Mouse (Mus musculus) lung, embryonic 15.5 days (tissue): Measurements from ENCODE around the gene Cabin1. TPM values are rescaled to one million over a fixed set of nuclear protein-coding genes. Genes with fewer than 3 reads are reported as not detected.
A peak's percentile ranks its signal among the peaks of the same experiment; 100 is the strongest.

Experiments
- ATAC-seq: fragments of 200-750 bp; cut with Nextera tagmentation; 2 replicates; pipeline ENCODE4 v1.8.0; 2017; ENCODE audit warnings: moderate number of reproducible peaks, borderline replicate concordance; ENCODE audit not compliant: low FRiP score, low TSS enrichment; ENCODE audit errors: extremely low read depth
- H3K27ac ChIP-seq: fragments of 300-500 bp; sonication (generic); 2 replicates; pipeline ENCODE4 v1.5.1; 2015; ENCODE audit warnings: moderate library complexity, mild to moderate bottlenecking, inconsistent platforms
- H3K27me3 ChIP-seq: fragments of 300-500 bp; sonication (generic); 2 replicates; pipeline ENCODE4 v1.6.1; 2015; ENCODE audit warnings: inconsistent platforms
- H3K36me3 ChIP-seq: fragments of 300-500 bp; sonication (generic); 2 replicates; pipeline ENCODE4 v1.6.1; 2015; ENCODE audit warnings: inconsistent platforms
- H3K4me1 ChIP-seq: fragments of 300-500 bp; sonication (generic); 2 replicates; pipeline ENCODE4 v1.6.1; 2015; ENCODE audit warnings: inconsistent platforms
- H3K4me2 ChIP-seq: fragments of 300-500 bp; sonication (generic); 2 replicates; pipeline ENCODE4 v1.6.1; 2015; ENCODE audit warnings: inconsistent platforms, mild to moderate bottlenecking, moderate library complexity
- H3K4me3 ChIP-seq: fragments of 300-500 bp; sonication (generic); 2 replicates; pipeline ENCODE4 v1.5.1; 2015; ENCODE audit warnings: mild to moderate bottlenecking, inconsistent platforms
- H3K9ac ChIP-seq: fragments of 300-500 bp; sonication (generic); 2 replicates; pipeline ENCODE4 v1.6.1; 2015; ENCODE audit warnings: inconsistent platforms
- H3K9me3 ChIP-seq: fragments of 300-500 bp; sonication (generic); 2 replicates; pipeline ENCODE4 v1.6.1; 2016; ENCODE audit warnings: inconsistent platforms
- WGBS: fragments of 180-500 bp; shearing (Covaris S2); methylation state at CpG from one replicate; pipeline ENCODE4 v1.1.7; 2015; 5-methylcytosine and 5-hydroxymethylcytosine counted together
- polyA plus RNA-seq: library from polyadenylated mRNA; unstranded; fragments of >200 nt; fragmentation: Nextera tagmentation; extraction: Ambion mirVana; gene quantifications from 2 replicates; pipeline ENCODE4 v1.2.1, GENCODE M21; 2015

Gene Cabin1
- polyA plus RNA-seq, 1 experiment from 2014 or later = 38.7 TPM

GRCm38 (mm10) chr10:75626991-75627390 lies 137.2 kb downstream of the Cabin1 start:
- peak; percentile 87 for ATAC-seq
- 53% methylated on average over 3 of the region's 3 CpGs for WGBS

GRCm38 (mm10) chr10:75625920-75626319 lies 138.2 kb downstream of the Cabin1 start:
- no peak for ATAC-seq
- Histone ChIP-seq H3K36me3 (no peaks in the 10 kb centered on the region), H3K4me2 (no peak overlapping the region), H3K9ac (no peak overlapping the region), H3K4me3 (no peak overlapping the region), H3K27me3 (no peaks in the 10 kb centered on the region), H3K9me3 (no peaks in the 10 kb centered on the region), H3K4me1 (peaks cover 12% of the 10 kb centered on the region), H3K27ac (no peak overlapping the region)
- 32% methylated on average over 6 of the region's 6 CpGs for WGBS

More at GRCm38 (mm10) chr10:75626991-75627390, 137.2 kb downstream of the Cabin1 start:
- H3K27me3 ChIP-seq = no peaks in the 10 kb centered on the region
- H3K9ac ChIP-seq = no peak overlapping the region
- no peak overlapping the region for H3K4me2 ChIP-seq
- no peaks in the 10 kb centered on the region for H3K9me3 ChIP-seq
- peaks cover 12% of the 10 kb centered on the region for H3K4me1 ChIP-seq
- H3K36me3 ChIP-seq = no peaks in the 10 kb centered on the region
- H3K27ac ChIP-seq = peak overlapping the region; percentile 29
- no peak overlapping the region for H3K4me3 ChIP-seq

- no peak for ATAC-seq
- Histone ChIP-seq H3K4me1 (peaks cover 2% of the 10 kb centered on the region), H3K4me2 (no peak overlapping the region), H3K4me3 (no peak overlapping the region), H3K27me3 (no peaks in the 10 kb centered on the region), H3K27ac (no peak overlapping the region), H3K9me3 (no peaks in the 10 kb centered on the region), H3K36me3 (no peaks in the 10 kb centered on the region), H3K9ac (no peak overlapping the region)
- WGBS = 40% methylated on average over 3 of the region's 3 CpGs
Observed at GRCm38 (mm10) chr10:75620818-75621217, 143.3 kb downstream of the Cabin1 start.

- H3K27me3 ChIP-seq = no peaks in the 10 kb centered on the region
- H3K4me3 ChIP-seq = no peak overlapping the region
- no peak for ATAC-seq
- 84% methylated on average over 4 of the region's 4 CpGs for WGBS
- no peaks in the 10 kb centered on the region for H3K4me1 ChIP-seq
- H3K9ac ChIP-seq = no peak overlapping the region
- H3K27ac ChIP-seq = no peak overlapping the region
- no peaks in the 10 kb centered on the region for H3K9me3 ChIP-seq
- H3K4me2 ChIP-seq = no peak overlapping the region
- no peaks in the 10 kb centered on the region for H3K36me3 ChIP-seq
Observed at GRCm38 (mm10) chr10:75616044-75616443, 148.1 kb downstream of the Cabin1 start.

- Histone ChIP-seq H3K4me3 (no peak overlapping the region), H3K4me2 (no peak overlapping the region), H3K9ac (no peak overlapping the region), H3K36me3 (no peaks in the 10 kb centered on the region), H3K27ac (no peak overlapping the region), H3K9me3 (no peaks in the 10 kb centered on the region), H3K4me1 (no peaks in the 10 kb centered on the region), H3K27me3 (no peaks in the 10 kb centered on the region)
- no peak for ATAC-seq
- 39% methylated on average over 7 of the region's 7 CpGs for WGBS
Observed at GRCm38 (mm10) chr10:75610486-75610885, 153.7 kb downstream of the Cabin1 start.

GRCm38 (mm10) chr10:75608975-75609374 lies 155.2 kb downstream of the Cabin1 start:
- no peaks in the 10 kb centered on the region for H3K9me3 ChIP-seq
- H3K27ac ChIP-seq = no peak overlapping the region
- H3K9ac ChIP-seq = no peak overlapping the region
- no peak overlapping the region for H3K4me3 ChIP-seq
- H3K4me2 ChIP-seq = no peak overlapping the region
- no peaks in the 10 kb centered on the region for H3K27me3 ChIP-seq
- ATAC-seq = no peak
- H3K36me3 ChIP-seq = no peaks in the 10 kb centered on the region
- 86% methylated on average over 11 of the region's 11 CpGs for WGBS
- H3K4me1 ChIP-seq = no peaks in the 10 kb centered on the region

- no peak overlapping the region for H3K9ac ChIP-seq
- 75% methylated on average over 4 of the region's 4 CpGs for WGBS
- no peak overlapping the region for H3K4me3 ChIP-seq
- H3K27ac ChIP-seq = no peak overlapping the region
- no peaks in the 10 kb centered on the region for H3K36me3 ChIP-seq
- no peaks in the 10 kb centered on the region for H3K9me3 ChIP-seq
- no peaks in the 10 kb centered on the region for H3K4me1 ChIP-seq
- H3K27me3 ChIP-seq = no peaks in the 10 kb centered on the region
- H3K4me2 ChIP-seq = no peak overlapping the region
- no peak for ATAC-seq
Observed at GRCm38 (mm10) chr10:75607253-75607652, 156.9 kb downstream of the Cabin1 start.

- no peak overlapping the region for H3K4me2 ChIP-seq
- WGBS = 35% methylated on average over 11 of the region's 11 CpGs
- ATAC-seq = no peak
Observed at GRCm38 (mm10) chr10:75605162-75605846, 158.8 kb downstream of the Cabin1 start.

GRCm38 (mm10) chr10:75600189-75600730 lies 163.9 kb downstream of the Cabin1 start:
- H3K4me1 ChIP-seq = peaks cover 6% of the 10 kb centered on the region
- peaks cover 3% of the 10 kb centered on the region; the same call in 1 of the 2 replicates for H3K9me3 ChIP-seq
- no peaks in the 10 kb centered on the region for H3K27me3 ChIP-seq
- ATAC-seq = no peak
- WGBS = 81% methylated on average over 7 of the region's 7 CpGs
- no peaks in the 10 kb centered on the region for H3K36me3 ChIP-seq
- no peak overlapping the region for H3K27ac ChIP-seq
- no peak overlapping the region for H3K4me3 ChIP-seq
- no peak overlapping the region for H3K4me2 ChIP-seq
- no peak overlapping the region for H3K9ac ChIP-seq

More at GRCm38 (mm10) chr10:75605162-75605846, 158.8 kb downstream of the Cabin1 start:
- Histone ChIP-seq H3K9me3 (no peaks in the 10 kb centered on the region), H3K27me3 (no peaks in the 10 kb centered on the region), H3K9ac (no peak overlapping the region), H3K4me3 (no peak overlapping the region), H3K36me3 (no peaks in the 10 kb centered on the region), H3K4me1 (no peaks in the 10 kb centered on the region), H3K27ac (no peak overlapping the region)

Other genes starting within 250 kb of the Cabin1 start
- 142 and 158 TPM in 2 replicates for gene Snrpd3, start 246.8 kb downstream of the Cabin1 start, polyA plus RNA-seq
- 23.6 and 24.5 TPM in 2 replicates for gene Gucd1, start 246.4 kb downstream of the Cabin1 start, polyA plus RNA-seq
- gene Lrrc75b, start 204.0 kb downstream of the Cabin1 start, polyA plus RNA-seq = 0.72 and 1.1 TPM in 2 replicates
- 1.2 and 2.0 TPM in 2 replicates for gene Ggt1, start 202.7 kb downstream of the Cabin1 start, polyA plus RNA-seq
- gene Ggt5, start 175.0 kb downstream of the Cabin1 start, polyA plus RNA-seq = 1.3 and 2.9 TPM in 2 replicates
- gene Susd2, start 120.3 kb downstream of the Cabin1 start, polyA plus RNA-seq = 6.2 and 8.6 TPM in 2 replicates
- gene Ddt, start 9.1 kb upstream of the Cabin1 start, polyA plus RNA-seq = 62.2 and 79.4 TPM in 2 replicates
- gene Gm20441, start 16.6 kb upstream of the Cabin1 start, polyA plus RNA-seq = not detected in 2 replicates
- 27.7 and 27.8 TPM in 2 replicates for gene Gstt3, start 17.1 kb upstream of the Cabin1 start, polyA plus RNA-seq
- 31.7 and 31.9 TPM in 2 replicates for gene Gstt1, start 34.2 kb upstream of the Cabin1 start, polyA plus RNA-seq
- not detected in 2 replicates for gene Gstt4, start 58.2 kb upstream of the Cabin1 start, polyA plus RNA-seq
- 37.3 and 39.1 TPM in 2 replicates for gene Gstt2, start 73.1 kb upstream of the Cabin1 start, polyA plus RNA-seq
- 1,625 and 1,841 TPM in 2 replicates for gene Mif, start 95.9 kb upstream of the Cabin1 start, polyA plus RNA-seq
- gene Derl3, start 129.1 kb upstream of the Cabin1 start, polyA plus RNA-seq = 1.8 and 2.5 TPM in 2 replicates
- gene Smarcb1, start 157.3 kb upstream of the Cabin1 start, polyA plus RNA-seq = 205 and 213 TPM in 2 replicates
- gene Chchd10, start 168.8 kb upstream of the Cabin1 start, polyA plus RNA-seq = 51.1 and 55.3 TPM in 2 replicates
- gene Mmp11, start 172.2 kb upstream of the Cabin1 start, polyA plus RNA-seq = 75.9 and 83.4 TPM in 2 replicates
- 0.42 and 0.59 TPM in 2 replicates for gene Gm867, start 176.3 kb upstream of the Cabin1 start, polyA plus RNA-seq
- 0.55 and 0.95 TPM in 2 replicates for gene Vpreb3, start 178.7 kb upstream of the Cabin1 start, polyA plus RNA-seq
- 0.05 TPM in 1 of 2 replicates, not detected in the other for gene Gm5134, start 190.2 kb upstream of the Cabin1 start, polyA plus RNA-seq